Mouse (Mus musculus): ENCODE measurements around the gene Med13l.
A peak's percentile ranks its signal among the peaks of the same experiment; 100 is the strongest.

GRCm38 (mm10) chr5:118560385-118561085 is at the start of gene Med13l:
- TF ChIP-seq SMC3 (IDR thresholded peaks at IDR 0.05; ENCODE audit: low read depth, low read length) (no peak), POLR2A (IDR thresholded peaks at IDR 0.05; ENCODE audit: low read depth, low read length) (0 out of 2 replicates have a peak, but pooled peaks have one; percentile 2), CTCF (conservative IDR thresholded peaks at IDR 0.05 in 1 of 2, IDR thresholded peaks at IDR 0.05 in 1 of 2; ENCODE audit: low read depth in 2 of 2, low read length in 2 of 2) (no peak), POLR2AphosphoS2 (IDR thresholded peaks at IDR 0.05; ENCODE audit: low read depth, low read length) (no peak), NELFE (IDR thresholded peaks at IDR 0.05; ENCODE audit: low read depth, low read length) (no peak), HCFC1 (IDR thresholded peaks at IDR 0.05; ENCODE audit: low read depth, low read length) (no peak), NRF1 (IDR thresholded peaks at IDR 0.05; ENCODE audit: low read depth, low read length) (no peak), CHD1 (IDR thresholded peaks at IDR 0.05; ENCODE audit: low read depth, low read length) (no peak), USF1 (IDR thresholded peaks at IDR 0.05; ENCODE audit: low read depth, low read length) (no peak)
